Mouse (Mus musculus): Measurements from ENCODE around the gene Gm49380. TPM values are rescaled to one million over a fixed set of nuclear protein-coding genes. Genes with fewer than 3 reads are reported as not detected.

Gene Gm49380
- polyA plus RNA-seq, 1 experiment: not detected

GRCm38 (mm10) chr9:44078955-44079756, 34.1 kb downstream of the Gm49380 start:
- Histone ChIP-seq H3K4me1 (ENCODE audit: control insufficient read depth, insufficient read depth, insufficient read length, low read length) (peaks cover 47% of the 10 kb centered on the region), H3K36me3 (ENCODE audit: control insufficient read depth, insufficient read depth, low read length) (no peaks in the 10 kb centered on the region), H3K27ac (ENCODE audit: insufficient read depth, low read depth, low read length) (peak overlapping the region; percentile 97), H3K4me3 (ENCODE audit: low read depth, low read length) (peak overlapping the region; percentile 3; the same call in 1 of the 2 replicates), H3K27me3 (ENCODE audit: control insufficient read depth, insufficient read depth, low read length) (no peaks in the 10 kb centered on the region)
- TF ChIP-seq CTCF (IDR thresholded peaks at IDR 0.05; ENCODE audit: extremely low read depth, insufficient read length, insufficient replicate concordance, low read depth, low read length) (no peak), POLR2A (IDR thresholded peaks at IDR 0.05; ENCODE audit: low read depth, low read length) (peak; percentile 12)
- 9% methylated on average over 16 of the region's 16 CpGs for WGBS

- TF ChIP-seq POLR2A (IDR thresholded peaks at IDR 0.05; ENCODE audit: low read depth, low read length) (no peak), CTCF (IDR thresholded peaks at IDR 0.05; ENCODE audit: extremely low read depth, insufficient read length, insufficient replicate concordance, low read depth, low read length) (peak; percentile 13; the same call in 1 of the 2 replicates)
- Histone ChIP-seq H3K4me3 (ENCODE audit: low read depth, low read length) (peak overlapping the region; percentile 3; the same call in 1 of the 2 replicates), H3K4me1 (ENCODE audit: control insufficient read depth, insufficient read depth, insufficient read length, low read length) (peaks cover 45% of the 10 kb centered on the region), H3K36me3 (ENCODE audit: control insufficient read depth, insufficient read depth, low read length) (no peaks in the 10 kb centered on the region), H3K27ac (ENCODE audit: insufficient read depth, low read depth, low read length) (peak overlapping the region; percentile 97), H3K27me3 (ENCODE audit: control insufficient read depth, insufficient read depth, low read length) (no peaks in the 10 kb centered on the region)
- WGBS: 35% methylated on average over 10 of the region's 10 CpGs
These were observed 35.0 kb downstream of the Gm49380 start for GRCm38 (mm10) chr9:44078136-44078797.

- no peaks in the 10 kb centered on the region for H3K27me3 ChIP-seq (ENCODE audit: control insufficient read depth, insufficient read depth, low read length)
- 82% methylated on average over 11 of the region's 11 CpGs for WGBS
- TF ChIP-seq POLR2A (IDR thresholded peaks at IDR 0.05; ENCODE audit: low read depth, low read length): no peak
- TF ChIP-seq CTCF (IDR thresholded peaks at IDR 0.05; ENCODE audit: extremely low read depth, insufficient read length, insufficient replicate concordance, low read depth, low read length): no peak
- H3K27ac ChIP-seq (ENCODE audit: insufficient read depth, low read depth, low read length): peak overlapping the region; percentile 97
- H3K36me3 ChIP-seq (ENCODE audit: control insufficient read depth, insufficient read depth, low read length): no peaks in the 10 kb centered on the region
- H3K4me3 ChIP-seq (ENCODE audit: low read depth, low read length): no peak overlapping the region
- peaks cover 37% of the 10 kb centered on the region for H3K4me1 ChIP-seq (ENCODE audit: control insufficient read depth, insufficient read depth, insufficient read length, low read length)
These were observed 35.9 kb downstream of the Gm49380 start for GRCm38 (mm10) chr9:44077266-44077910.

GRCm38 (mm10) chr9:44076764-44077120, 36.6 kb downstream of the Gm49380 start:
- Histone ChIP-seq H3K4me3 (ENCODE audit: low read depth, low read length) (no peak overlapping the region), H3K36me3 (ENCODE audit: control insufficient read depth, insufficient read depth, low read length) (no peaks in the 10 kb centered on the region), H3K27me3 (ENCODE audit: control insufficient read depth, insufficient read depth, low read length) (no peaks in the 10 kb centered on the region), H3K4me1 (ENCODE audit: control insufficient read depth, insufficient read depth, insufficient read length, low read length) (peaks cover 35% of the 10 kb centered on the region), H3K27ac (ENCODE audit: insufficient read depth, low read depth, low read length) (no peak overlapping the region)
- 24% methylated on average over 5 of the region's 5 CpGs for WGBS
- TF ChIP-seq CTCF (IDR thresholded peaks at IDR 0.05; ENCODE audit: extremely low read depth, insufficient read length, insufficient replicate concordance, low read depth, low read length) (peak; percentile 70; the same call in 1 of the 2 replicates), POLR2A (IDR thresholded peaks at IDR 0.05; ENCODE audit: low read depth, low read length) (no peak)

- H3K4me3 ChIP-seq (ENCODE audit: low read depth, low read length): no peak overlapping the region
- no peak overlapping the region for H3K27ac ChIP-seq (ENCODE audit: insufficient read depth, low read depth, low read length)
- no peak for TF ChIP-seq POLR2A (IDR thresholded peaks at IDR 0.05; ENCODE audit: low read depth, low read length)
- TF ChIP-seq CTCF (IDR thresholded peaks at IDR 0.05; ENCODE audit: extremely low read depth, insufficient read length, insufficient replicate concordance, low read depth, low read length): no peak
- H3K4me1 ChIP-seq (ENCODE audit: control insufficient read depth, insufficient read depth, insufficient read length, low read length): peaks cover 32% of the 10 kb centered on the region
- no peaks in the 10 kb centered on the region for H3K27me3 ChIP-seq (ENCODE audit: control insufficient read depth, insufficient read depth, low read length)
- no peaks in the 10 kb centered on the region for H3K36me3 ChIP-seq (ENCODE audit: control insufficient read depth, insufficient read depth, low read length)
- WGBS: 81% methylated on average over 16 of the region's 16 CpGs
These were observed 37.1 kb downstream of the Gm49380 start for GRCm38 (mm10) chr9:44075996-44076763.

GRCm38 (mm10) chr9:44075276-44075995, 37.9 kb downstream of the Gm49380 start:
- no peaks in the 10 kb centered on the region for H3K27me3 ChIP-seq (ENCODE audit: control insufficient read depth, insufficient read depth, low read length)
- 91% methylated on average over 24 of the region's 24 CpGs for WGBS
- H3K4me3 ChIP-seq (ENCODE audit: low read depth, low read length): no peak overlapping the region
- TF ChIP-seq POLR2A (IDR thresholded peaks at IDR 0.05; ENCODE audit: low read depth, low read length) (no peak), CTCF (IDR thresholded peaks at IDR 0.05; ENCODE audit: extremely low read depth, insufficient read length, insufficient replicate concordance, low read depth, low read length) (no peak)
- H3K36me3 ChIP-seq (ENCODE audit: control insufficient read depth, insufficient read depth, low read length): no peaks in the 10 kb centered on the region
- H3K27ac ChIP-seq (ENCODE audit: insufficient read depth, low read depth, low read length): no peak overlapping the region
- peaks cover 25% of the 10 kb centered on the region for H3K4me1 ChIP-seq (ENCODE audit: control insufficient read depth, insufficient read depth, insufficient read length, low read length)

Measured in small intestine, adult 2 months (tissue).